ENCODE assay signal across 26 mouse cellular contexts in genomic region chr8:85800164-85800563, GRCm38 (mm10). TPM values are rescaled to one million over a fixed set of nuclear protein-coding genes. Genes with fewer than 3 reads are reported as not detected.
DNase-seq lines count a peak whose midpoint lies in the region; ATAC-seq and TF ChIP-seq lines count a peak whose summit lies in the region.
"Had no signal": no experiment of that assay in that cellular context is flagged by ENCODE, and none has a peak within 500 bp of the region (broad histone marks: within the 10 kb centered on the region; RNA-seq: fewer than 3 reads in every experiment).

No protein-coding gene starts in this region.

- no peak for TF ChIP-seq EP300 in MEL (IDR thresholded peaks at IDR 0.05; ENCODE audit: low read depth in 1 of 2, low read length in 2 of 2)

- ATAC-seq in hindbrain, embryonic 15.5 days (ENCODE audit: low FRiP score, low read depth) = no peak
- ATAC-seq in hindbrain, embryonic 11.5 days (ENCODE audit: low FRiP score) = no peak
- peak; percentile 92 for ATAC-seq in granulocyte monocyte progenitor cell, adult 5-6 weeks (replicated peaks; ENCODE audit: poor library complexity, severe bottlenecking)
- ATAC-seq in erythroid progenitor cell, adult 5-6 weeks (replicated peaks; ENCODE audit: low FRiP score, poor library complexity, severe bottlenecking) = no peak
- ATAC-seq: forebrain, embryonic 13.5 days; forebrain, embryonic 16.5 days; hindbrain, postnatal 0 days; inflammation-experienced regulatory T-cells, adult 6 months; Patski had no signal

- no peaks in the 10 kb centered on the region for H3K27me3 ChIP-seq in hindbrain, embryonic 15.5 days
- no peaks in the 10 kb centered on the region for H3K27me3 ChIP-seq in hindbrain, embryonic 11.5 days (ENCODE audit: control insufficient read depth, insufficient read depth, low read length)
- no peaks in the 10 kb centered on the region for H3K27me3 ChIP-seq in MEL (ENCODE audit: control insufficient read depth in 1 of 2, insufficient read depth in 2 of 2, low read length in 2 of 2)
- no peaks in the 10 kb centered on the region for H3K27me3 ChIP-seq in splenic B cell, adult 2 months (ENCODE audit: control insufficient read depth, insufficient read depth, low read length, poor library complexity, severe bottlenecking)
- H3K27me3 ChIP-seq: embryonic facial prominence, embryonic 12.5 days; embryonic facial prominence, embryonic 15.5 days; forebrain, embryonic 13.5 days; hindbrain, embryonic 13.5 days; Patski had no signal

- 100% methylated on average over 1 of the region's 1 CpGs for WGBS in hindbrain, embryonic 15.5 days
- 100% methylated on average over 1 of the region's 1 CpGs for WGBS in hindbrain, embryonic 11.5 days

- no peak for TF ChIP-seq POLR2A in MEL (IDR thresholded peaks at IDR 0.05; ENCODE audit: control insufficient read depth in 1 of 2, insufficient read depth in 1 of 2, low read depth in 1 of 2, low read length in 2 of 2, poor library complexity in 1 of 2)

- no peaks in the 10 kb centered on the region for H3K79me2 ChIP-seq in MEL (ENCODE audit: control insufficient read depth, insufficient read depth, low read length, poor library complexity)

- no peak overlapping the region for H3K4me3 ChIP-seq in hindbrain, embryonic 15.5 days
- no peak overlapping the region for H3K4me3 ChIP-seq in hindbrain, embryonic 11.5 days (ENCODE audit: low read depth, low read length)
- H3K4me3 ChIP-seq in MEL (ENCODE audit: control insufficient read depth in 1 of 2, insufficient read depth in 1 of 2, low read depth in 2 of 2, low read length in 2 of 2) = no peak overlapping the region
- H3K4me3 ChIP-seq: embryonic facial prominence, embryonic 12.5 days; embryonic facial prominence, embryonic 15.5 days; forebrain, embryonic 13.5 days; hindbrain, embryonic 13.5 days had no signal

- H3K4me1 ChIP-seq in hindbrain, embryonic 15.5 days (replicated peaks) = no peaks in the 10 kb centered on the region
- no peaks in the 10 kb centered on the region for H3K4me1 ChIP-seq in hindbrain, embryonic 11.5 days (replicated peaks; ENCODE audit: control insufficient read depth, insufficient read depth, low read length)
- peaks cover 3 to 8% of the 10 kb centered on the region in 2 experiments for H3K4me1 ChIP-seq in MEL (ENCODE audit: control insufficient read depth in 1 of 2, insufficient read depth in 2 of 2, low read length in 2 of 2)
- H3K4me1 ChIP-seq: embryonic facial prominence, embryonic 12.5 days; embryonic facial prominence, embryonic 15.5 days; forebrain, embryonic 13.5 days; hindbrain, embryonic 13.5 days had no signal

- H3K4me2 ChIP-seq in hindbrain, embryonic 15.5 days = no peak overlapping the region
- no peak overlapping the region for H3K4me2 ChIP-seq in hindbrain, embryonic 11.5 days (replicated peaks; ENCODE audit: low read depth, low read length)
- H3K4me2 ChIP-seq: embryonic facial prominence, embryonic 12.5 days; embryonic facial prominence, embryonic 15.5 days; forebrain, embryonic 13.5 days; heart, embryonic 11.5 days; hindbrain, embryonic 13.5 days had no signal

- 0 out of 2 replicates have a peak overlapping the region, but pooled peaks have one; percentile 25 for H3K27ac ChIP-seq in hindbrain, embryonic 15.5 days (replicated peaks)
- H3K27ac ChIP-seq in hindbrain, embryonic 11.5 days (ENCODE audit: low read depth, low read length) = no peak overlapping the region
- no peak overlapping the region for H3K27ac ChIP-seq in MEL (ENCODE audit: control insufficient read depth, low read depth, low read length)
- H3K27ac ChIP-seq: embryonic facial prominence, embryonic 12.5 days; embryonic facial prominence, embryonic 15.5 days; forebrain, embryonic 13.5 days; hindbrain, embryonic 13.5 days; hindbrain, postnatal 0 days had no signal

- no peak for DNase-seq in hindbrain, embryonic 11.5 days (ENCODE audit: low spot score)
- DNase-seq in MEL (ENCODE audit: low read depth, low spot score) = peak; percentile 55
- peak; percentile 10 for DNase-seq in splenic B cell, adult 2 months (ENCODE audit: low read depth, low spot score)
- DNase-seq in thymus, postnatal 4 days = no peak
- no peak for DNase-seq in ovary, adult 18-20 months (ENCODE audit: low spot score)
- DNase-seq: adrenal gland, postnatal 10 days; adrenal gland, postnatal 36 days; B cell, adult 2 months; cerebellum, adult 18-20 months; cerebellum, adult 9-10 months; cerebellum, postnatal 14 days; gastrocnemius, postnatal 10 days; gastrocnemius, postnatal 36 days; heart, adult 11 months had no signal

- no peak for TF ChIP-seq RAD21 in MEL (IDR thresholded peaks at IDR 0.05; ENCODE audit: low read depth, low read length)

- no peaks in the 10 kb centered on the region for H3K9me3 ChIP-seq in hindbrain, embryonic 15.5 days
- no peaks in the 10 kb centered on the region for H3K9me3 ChIP-seq in hindbrain, embryonic 11.5 days (ENCODE audit: control insufficient read depth, low read length)
- no peaks in the 10 kb centered on the region for H3K9me3 ChIP-seq in MEL (replicated peaks; ENCODE audit: insufficient read depth, low read length)
- H3K9me3 ChIP-seq: embryonic facial prominence, embryonic 12.5 days; embryonic facial prominence, embryonic 15.5 days; forebrain, embryonic 13.5 days; hindbrain, embryonic 13.5 days had no signal

- TF ChIP-seq CTCF in MEL (IDR thresholded peaks at IDR 0.05 in 2 of 3, conservative IDR thresholded peaks at IDR 0.05 in 1 of 3; ENCODE audit: control insufficient read depth in 1 of 3, insufficient read depth in 1 of 3, low read depth in 2 of 3, low read length in 3 of 3, poor library complexity in 1 of 3, severe bottlenecking in 1 of 3) = no peak

- H3K9ac ChIP-seq in hindbrain, embryonic 15.5 days = no peak overlapping the region
- no peak overlapping the region for H3K9ac ChIP-seq in hindbrain, embryonic 11.5 days (ENCODE audit: low read depth, low read length)
- no peak overlapping the region for H3K9ac ChIP-seq in MEL (ENCODE audit: control insufficient read depth, low read depth, low read length, poor library complexity, severe bottlenecking)
- H3K9ac ChIP-seq: embryonic facial prominence, embryonic 12.5 days; embryonic facial prominence, embryonic 15.5 days; forebrain, embryonic 13.5 days; hindbrain, embryonic 13.5 days had no signal

- peaks cover 7% of the 10 kb centered on the region; the same call in 1 of the 2 replicates for H3K36me3 ChIP-seq in hindbrain, embryonic 15.5 days
- H3K36me3 ChIP-seq in hindbrain, embryonic 11.5 days (ENCODE audit: control insufficient read depth, insufficient read depth, low read length) = no peaks in the 10 kb centered on the region
- peaks cover 2 to 6% of the 10 kb centered on the region in 2 experiments for H3K36me3 ChIP-seq in MEL (ENCODE audit: control insufficient read depth in 1 of 2, insufficient read depth in 2 of 2, low read length in 2 of 2)
- H3K36me3 ChIP-seq in splenic B cell, adult 2 months (ENCODE audit: control insufficient read depth, insufficient read depth, low read length, poor library complexity, severe bottlenecking) = no peaks in the 10 kb centered on the region

TF ChIP-seq in MEL, 35 proteins besides CTCF, POLR2A, EP300 and RAD21:
- TF ChIP-seq ZMIZ1 (IDR thresholded peaks at IDR 0.05; ENCODE audit: low read depth, low read length) = no peak
- 0 out of 2 replicates have a peak, but pooled peaks have one; percentile 33 for TF ChIP-seq TBP (IDR thresholded peaks at IDR 0.05; ENCODE audit: low read depth, low read length)

RNA-seq across cellular contexts. Expression of gene Itfg1, which starts 40.6 kb away (rescaled TPM):
- polyA plus RNA-seq in hindbrain, embryonic 15.5 days (2015; fragmentation: Nextera tagmentation; extraction: Ambion mirVana) = 188 and 193 TPM in 2 replicates
- polyA plus RNA-seq in hindbrain, embryonic 11.5 days (2014; fragmentation: Nextera tagmentation; extraction: Ambion mirVana) = 110 and 111 TPM in 2 replicates
- 22.8 and 26.7 TPM in 2 replicates for total RNA-seq in MEL (2012; rRNA removed)
- polyA plus RNA-seq in MEL (2012; ENCODE audit: insufficient read depth in 1 of 2, insufficient read length in 2 of 2, low read depth in 1 of 2, low replicate concordance in 2 of 2, missing spikeins in 1 of 2) = 10 to 100 TPM in 1 of 2 experiments, not detected in 1; 21.8 TPM
- 42.7 and 44.0 TPM in 2 replicates for total RNA-seq in granulocyte monocyte progenitor cell, adult 5-6 weeks (2014; fragmentation: Nextera tagmentation)
- total RNA-seq in granulocyte monocyte progenitor cell, adult 5-6 weeks (2017) = 47.5 and 55.2 TPM in 2 replicates
- total RNA-seq in erythroid progenitor cell, adult 5-6 weeks (2015; ENCODE audit: low replicate concordance) = 19.5 and 22.2 TPM in 2 replicates
- 17.6 and 20.9 TPM in 2 replicates for total RNA-seq in erythroid progenitor cell, adult 5-6 weeks (2017; ENCODE audit: low replicate concordance)

RNA-seq across cellular contexts. Expression of gene Phkb, which starts 40.6 kb away (rescaled TPM):
- 39.5 and 42.6 TPM in 2 replicates for polyA plus RNA-seq in hindbrain, embryonic 15.5 days (2015; fragmentation: Nextera tagmentation; extraction: Ambion mirVana)
- 51.5 and 54.3 TPM in 2 replicates for polyA plus RNA-seq in hindbrain, embryonic 11.5 days (2014; fragmentation: Nextera tagmentation; extraction: Ambion mirVana)
- 18.6 and 18.8 TPM in 2 replicates for total RNA-seq in MEL (2012; rRNA removed)
- polyA plus RNA-seq in MEL (2012; ENCODE audit: insufficient read depth in 1 of 2, insufficient read length in 2 of 2, low read depth in 1 of 2, low replicate concordance in 2 of 2, missing spikeins in 1 of 2) = 10 to 100 TPM in 1 of 2 experiments, not detected in 1; 14.1 TPM
- 77.5 and 92.9 TPM in 2 replicates for total RNA-seq in granulocyte monocyte progenitor cell, adult 5-6 weeks (2014; fragmentation: Nextera tagmentation)
- 54.0 and 68.0 TPM in 2 replicates for total RNA-seq in granulocyte monocyte progenitor cell, adult 5-6 weeks (2017)
- total RNA-seq in erythroid progenitor cell, adult 5-6 weeks (2015; ENCODE audit: low replicate concordance) = 11.7 and 29.9 TPM in 2 replicates
- total RNA-seq in erythroid progenitor cell, adult 5-6 weeks (2017; ENCODE audit: low replicate concordance) = 4.2 and 4.4 TPM in 2 replicates

Comparison
In these comparisons a context has a peak if more than half of its experiments do, and no peak if none do; other contexts are left out.
1. DNase-seq: peak in MEL (single experiment) and splenic B cell, adult 2 months (single experiment); none in hindbrain, embryonic 11.5 days (single experiment), thymus, postnatal 4 days (single experiment) and ovary, adult 18-20 months (single experiment).